Mouse (Mus musculus): Measurements from ENCODE around the gene Ppp1r14d.

Ppp1r14d gene

DNA sequence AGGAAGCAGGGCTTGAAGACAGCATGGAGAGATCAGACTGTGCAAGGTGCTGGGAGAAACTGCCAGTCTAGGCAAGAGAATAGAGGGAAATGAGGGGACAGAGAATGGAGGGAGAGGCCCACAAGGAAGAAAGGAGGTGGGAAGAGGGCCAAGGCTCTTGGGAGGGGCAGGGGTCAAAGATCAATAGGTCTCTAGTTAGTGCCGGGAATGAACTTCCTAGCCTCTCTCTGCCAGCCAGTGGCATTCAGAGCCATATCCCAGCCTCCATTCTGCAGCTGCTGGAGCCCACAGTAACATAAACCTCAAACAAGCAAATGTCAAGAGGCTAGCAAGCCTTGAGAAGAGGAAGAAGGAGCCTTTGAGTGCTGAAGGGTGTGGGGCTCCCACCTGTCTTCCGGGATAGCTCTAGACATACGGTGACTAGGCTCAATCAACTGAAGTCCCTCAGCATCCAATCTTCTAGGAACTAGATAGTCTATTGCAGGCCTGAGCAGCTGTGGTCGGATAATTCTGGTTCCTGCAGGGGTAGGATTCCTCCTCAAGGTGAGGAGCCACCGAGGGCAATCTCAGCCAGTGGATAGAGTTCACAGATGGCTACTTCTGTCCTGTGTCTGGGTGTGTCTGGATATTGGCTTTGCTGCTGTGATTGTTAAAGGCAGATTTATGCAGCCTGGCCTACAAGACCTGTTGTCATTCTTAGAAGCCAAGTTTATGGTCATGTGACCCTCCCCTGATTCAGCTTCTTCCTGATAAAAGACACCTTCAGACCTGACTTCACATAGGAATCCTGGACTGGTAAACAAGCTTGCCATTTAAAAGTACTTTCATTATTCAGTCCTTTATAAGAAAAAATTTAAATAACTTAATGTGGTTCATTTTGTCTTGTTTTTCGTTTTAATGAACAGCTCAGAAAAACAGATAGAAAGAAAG lies at the start of gene Ppp1r14d:
TSS of gene Ppp1r14d (minus strand) at position 132 of the 930 bp plus-strand sequence.
- no peak for DNase-seq (ENCODE audit: low spot score)

DNA sequence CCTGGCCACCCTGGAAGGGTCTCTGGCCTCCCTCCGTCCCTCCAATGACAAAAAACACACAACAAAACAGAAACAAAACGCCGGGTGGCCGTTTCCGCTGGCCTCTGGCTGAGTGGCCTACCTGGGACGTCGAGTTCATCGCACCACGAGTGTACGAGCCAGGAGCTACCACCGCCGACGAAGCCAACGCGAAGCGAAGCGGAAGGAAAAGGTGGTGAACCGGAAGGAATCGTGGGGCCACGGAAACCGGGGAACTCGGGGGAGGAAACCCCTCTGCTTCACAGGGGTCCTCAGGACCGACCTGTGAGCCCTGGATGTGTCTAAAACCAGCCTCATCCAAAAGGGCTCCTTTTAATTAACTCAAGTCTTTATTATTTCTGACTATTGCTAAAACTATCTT lies 48.1 kb upstream of the Ppp1r14d start:
- DNase-seq (ENCODE audit: low spot score): no peak

DNA sequence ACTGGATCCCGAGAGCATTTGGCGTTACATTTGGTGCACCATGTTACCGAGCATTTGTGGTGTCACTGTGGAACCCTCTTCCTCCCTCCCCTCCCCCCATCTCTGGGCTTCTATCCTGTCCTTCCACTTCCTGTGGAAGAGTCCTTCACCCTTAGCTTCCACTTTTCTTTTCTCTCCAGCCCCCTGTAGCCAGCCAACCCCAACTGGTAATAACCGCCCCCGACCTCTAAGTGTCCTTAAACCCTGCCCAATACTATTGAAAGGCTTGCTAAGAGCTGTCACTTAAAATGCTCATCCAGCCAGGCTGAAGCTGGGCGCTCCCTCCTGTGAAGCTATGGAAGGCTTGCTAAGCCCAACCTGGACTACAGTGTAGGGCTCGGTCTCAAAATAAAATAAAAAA lies 47.2 kb upstream of the Ppp1r14d start:
- DNase-seq (ENCODE audit: low spot score): no peak

DNA sequence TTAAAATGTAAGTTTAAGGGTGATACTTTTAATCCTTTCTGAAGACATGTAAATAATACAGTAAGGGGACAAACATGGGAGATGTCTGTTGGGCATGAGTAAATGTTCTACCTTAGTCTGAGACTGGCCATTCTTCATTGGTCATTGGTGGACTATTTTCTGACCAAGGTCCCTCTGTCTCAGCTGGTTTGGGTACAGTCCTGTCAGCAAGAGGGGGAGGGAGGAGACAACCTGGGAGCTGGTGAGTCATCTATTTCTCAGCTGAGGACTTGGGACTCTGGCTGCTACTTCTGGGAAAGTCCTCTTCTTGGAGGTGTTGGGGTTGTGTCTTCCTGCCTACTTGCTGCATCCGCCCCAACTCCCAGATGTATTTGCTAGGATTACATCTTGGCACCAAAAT lies 44.4 kb upstream of the Ppp1r14d start:
- no peak for DNase-seq (ENCODE audit: low spot score)

DNA sequence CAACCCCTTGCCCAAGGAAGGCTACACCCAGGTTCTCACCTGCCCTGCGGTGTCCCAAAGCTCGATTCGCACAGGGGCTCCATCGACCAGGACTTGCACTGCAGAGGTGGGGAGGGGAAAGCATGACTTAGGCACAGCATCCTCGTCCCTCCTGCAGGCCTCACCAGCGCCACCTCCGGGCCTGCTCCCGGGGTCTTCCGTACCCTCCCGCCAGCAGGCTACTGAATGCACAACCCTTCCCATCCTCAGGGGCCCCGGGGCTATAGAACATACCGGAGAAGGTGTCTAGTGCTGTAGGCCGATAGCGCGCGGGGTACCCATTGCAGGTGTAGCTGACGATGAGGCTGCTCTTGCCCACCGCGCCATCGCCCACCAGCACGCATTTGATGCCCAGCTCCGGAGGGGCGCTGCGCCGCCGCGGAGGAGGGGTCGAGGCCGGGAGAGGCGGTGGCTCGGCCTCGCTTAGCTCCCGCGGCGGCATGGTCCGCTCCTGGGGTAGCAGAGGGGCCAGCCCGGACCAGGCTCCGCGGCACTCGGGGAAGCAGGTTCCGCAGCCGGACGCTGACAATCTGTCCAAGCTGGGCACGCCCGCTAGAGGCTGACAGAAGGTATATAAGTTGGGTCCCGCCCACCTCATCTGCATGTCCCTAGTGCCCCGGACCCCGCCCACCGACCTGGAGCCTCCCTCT lies 41.1 kb upstream of the Ppp1r14d start, which contains the start of gene Rhov:
TSS of gene Rhov (minus strand) at position 630 of the 689 bp plus-strand sequence.
- DNase-seq (ENCODE audit: low spot score): peak; percentile 59

DNA sequence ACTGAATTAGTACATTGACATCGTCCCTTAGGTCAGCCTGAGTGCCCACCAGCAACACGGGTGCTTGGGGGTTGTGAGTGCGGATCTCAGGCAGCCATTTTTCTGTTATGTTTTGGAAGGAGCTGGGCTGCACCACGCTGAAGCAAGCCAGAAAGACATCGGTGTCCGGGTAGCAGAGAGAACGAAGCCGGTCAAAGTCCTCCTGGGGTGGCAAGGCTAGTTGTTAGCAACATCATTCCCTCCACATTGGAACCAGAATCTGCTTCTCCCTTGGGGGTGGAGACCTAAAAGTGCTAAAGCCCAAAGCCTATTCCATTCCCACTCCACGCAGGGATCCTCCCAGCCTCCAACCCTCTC lies 40.6 kb upstream of the Ppp1r14d start:
- no peak for DNase-seq (ENCODE audit: low spot score)

DNA sequence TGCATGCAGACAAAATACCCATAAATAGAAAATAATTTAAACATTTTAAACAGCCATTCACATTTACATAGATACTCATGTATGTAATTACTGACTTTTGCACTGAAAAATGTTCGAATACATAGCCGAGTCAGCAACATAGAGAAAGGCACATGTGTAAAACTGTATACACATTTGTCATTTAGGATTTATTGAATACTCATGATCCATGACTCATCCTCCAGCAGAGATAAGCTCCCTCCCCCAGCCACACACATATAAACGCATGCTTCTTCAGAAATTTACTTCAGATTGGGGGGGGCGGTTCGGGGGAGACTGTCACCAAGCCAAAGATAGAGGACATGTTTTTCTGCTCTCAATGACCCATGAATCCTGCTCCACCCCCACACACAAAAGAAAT lies 34.1 kb upstream of the Ppp1r14d start:
- no peak for DNase-seq (ENCODE audit: low spot score)

DNA sequence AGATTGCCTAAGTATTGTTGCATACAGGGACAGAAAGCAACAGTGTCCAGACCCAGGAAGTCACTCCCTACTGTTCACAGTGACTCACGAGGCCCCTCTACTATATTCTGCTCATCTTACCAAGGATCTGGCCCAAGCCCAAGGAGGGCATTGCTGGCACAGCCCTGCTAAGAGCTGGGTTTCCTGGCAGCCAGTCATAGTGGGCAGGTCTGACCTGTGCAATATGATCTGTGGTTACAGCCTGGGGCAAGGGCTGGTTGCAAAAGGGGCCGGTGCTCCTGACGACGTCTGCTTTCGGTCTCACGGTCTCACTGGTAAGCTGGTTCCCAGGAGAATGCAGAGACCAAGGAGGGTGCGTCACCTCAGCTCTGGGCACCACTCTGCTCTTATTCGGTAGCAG lies 33.3 kb upstream of the Ppp1r14d start:
- DNase-seq (ENCODE audit: low spot score): peak; percentile 70

DNA sequence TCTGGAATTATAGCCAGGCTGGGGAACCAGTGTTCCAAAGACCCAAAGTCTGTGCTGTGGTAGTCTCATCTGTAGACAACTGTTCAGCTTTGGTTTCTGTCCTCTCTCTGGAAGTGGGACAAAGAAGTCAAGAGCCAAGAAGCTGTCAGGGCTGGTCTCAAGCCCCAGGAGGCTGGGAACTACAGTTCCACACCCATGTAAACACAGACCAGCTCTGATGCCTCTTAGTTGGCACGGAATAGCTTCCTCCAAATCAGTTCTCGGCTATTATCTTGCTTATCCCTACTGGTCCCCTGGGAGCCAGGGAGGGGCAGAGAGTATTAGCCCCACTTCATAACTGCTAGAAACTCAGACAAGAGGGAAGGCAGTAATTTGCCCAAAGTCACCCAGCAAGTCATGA lies 31.6 kb upstream of the Ppp1r14d start:
- DNase-seq (ENCODE audit: low spot score): no peak

DNA sequence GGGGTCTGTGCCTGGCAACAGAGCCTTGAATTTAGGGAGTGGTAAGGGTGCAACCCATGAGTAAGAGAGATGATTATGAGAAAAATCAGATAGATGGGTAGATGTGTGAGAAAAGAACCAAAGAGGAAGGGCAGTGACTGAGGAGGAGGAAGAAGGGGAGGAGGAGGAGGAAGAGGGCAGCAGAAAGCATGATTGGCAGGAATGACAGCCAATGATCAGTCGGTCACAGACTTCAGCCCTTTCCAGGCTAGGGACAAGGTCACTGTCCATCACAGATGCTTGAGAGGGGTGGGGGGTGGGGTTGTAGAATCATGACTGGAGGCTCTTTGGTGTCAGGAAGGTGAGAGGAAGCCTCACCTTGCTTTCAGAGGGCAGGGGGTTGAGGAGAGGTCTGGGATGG lies 30.8 kb upstream of the Ppp1r14d start:
- DNase-seq (ENCODE audit: low spot score): no peak

DNA sequence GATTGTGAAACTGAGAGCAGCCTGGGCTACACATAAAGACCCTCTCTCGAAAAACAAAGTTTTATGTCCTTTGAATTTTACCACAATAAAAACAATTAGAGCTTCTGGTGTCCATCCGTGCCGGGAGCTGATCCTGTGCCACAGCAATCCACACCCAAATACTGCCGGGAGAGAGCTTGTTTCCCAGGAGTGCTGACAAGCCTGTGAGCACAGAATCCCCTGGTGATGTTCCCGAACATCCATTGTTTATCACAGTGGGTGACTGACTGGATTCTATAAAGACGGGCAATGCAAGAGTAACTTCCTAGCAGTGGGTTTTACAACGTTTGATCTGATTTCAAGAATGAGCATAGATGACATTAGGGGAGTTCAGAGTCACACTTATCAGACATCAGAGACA lies 25.3 kb upstream of the Ppp1r14d start:
- no peak for DNase-seq (ENCODE audit: low spot score)

DNA sequence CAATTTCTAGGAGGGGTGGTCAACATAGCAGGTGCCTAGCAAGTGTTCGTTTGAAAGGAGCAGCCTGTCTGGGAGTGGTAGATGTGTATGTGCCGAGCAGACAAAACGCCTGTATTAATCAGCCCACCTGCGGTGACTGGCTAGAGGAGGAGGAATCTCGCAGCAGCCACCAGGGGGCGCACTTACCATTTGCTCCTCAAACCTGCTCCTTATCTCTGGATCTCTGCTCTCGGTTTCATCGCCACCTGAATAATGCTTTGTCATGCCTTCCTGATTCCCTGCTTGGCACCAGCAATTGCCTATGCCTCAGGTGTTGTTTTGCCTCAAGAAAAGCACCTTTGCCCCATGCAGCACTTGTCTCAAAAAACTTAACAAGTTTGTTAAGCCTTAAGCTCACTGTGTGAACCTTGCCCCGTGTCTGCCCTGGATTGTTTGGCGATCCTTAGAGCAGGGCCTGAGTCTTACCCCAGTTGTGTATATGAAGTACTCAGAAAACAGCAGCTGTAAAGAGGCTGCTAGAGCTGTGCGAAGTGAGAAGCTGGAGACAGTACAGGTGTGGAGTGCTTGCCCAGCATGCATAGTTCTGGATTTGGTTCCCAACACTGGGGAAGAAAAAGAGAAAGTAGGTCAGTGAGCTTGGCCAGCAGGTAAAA lies 21.2 kb upstream of the Ppp1r14d start:
- peak; percentile 81 for DNase-seq (ENCODE audit: low spot score)

DNA sequence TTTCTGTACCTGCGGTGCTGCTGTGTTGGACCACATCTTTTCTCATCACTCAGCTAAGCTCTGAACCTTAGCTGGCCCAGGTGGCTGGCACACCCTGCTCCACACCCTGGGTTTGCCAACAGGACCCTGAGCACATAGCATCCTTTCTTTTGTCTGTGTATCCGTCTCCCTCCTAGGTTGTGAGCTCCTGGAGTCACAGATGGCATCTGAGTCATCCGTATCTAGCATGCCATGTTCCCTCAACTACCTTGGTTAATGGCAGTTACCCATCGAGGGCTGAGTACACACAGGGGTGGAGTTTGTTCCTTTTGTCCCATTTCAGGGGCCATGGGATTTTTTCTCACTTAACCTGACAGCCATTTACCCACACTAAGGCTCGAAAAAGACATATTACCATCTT lies 20.7 kb upstream of the Ppp1r14d start:
- no peak for DNase-seq (ENCODE audit: low spot score)

DNA sequence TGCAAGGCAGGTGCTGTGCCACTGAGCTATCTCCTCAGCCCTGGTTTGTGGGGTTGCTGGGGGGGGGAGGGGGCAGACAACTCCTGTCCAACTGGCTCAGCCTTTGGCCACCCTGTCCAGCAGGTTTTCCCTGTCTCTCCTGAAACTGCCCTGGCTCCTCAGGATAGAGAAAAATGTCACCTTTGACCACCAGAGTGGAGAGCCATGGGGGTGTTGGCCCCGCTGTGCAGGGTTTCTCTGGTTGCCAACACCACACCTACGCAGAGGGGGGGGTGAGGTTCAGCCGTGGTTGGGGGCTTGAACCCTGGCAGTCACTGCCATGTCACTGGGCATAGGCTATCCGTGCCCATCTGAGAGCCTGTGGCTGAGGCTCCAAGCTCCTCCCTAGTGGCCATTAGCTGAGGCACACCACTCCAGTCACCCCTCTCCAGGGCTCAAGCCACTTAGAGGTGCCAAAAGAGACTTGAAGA lies 19.9 kb upstream of the Ppp1r14d start:
- DNase-seq (ENCODE audit: low spot score): no peak

DNA sequence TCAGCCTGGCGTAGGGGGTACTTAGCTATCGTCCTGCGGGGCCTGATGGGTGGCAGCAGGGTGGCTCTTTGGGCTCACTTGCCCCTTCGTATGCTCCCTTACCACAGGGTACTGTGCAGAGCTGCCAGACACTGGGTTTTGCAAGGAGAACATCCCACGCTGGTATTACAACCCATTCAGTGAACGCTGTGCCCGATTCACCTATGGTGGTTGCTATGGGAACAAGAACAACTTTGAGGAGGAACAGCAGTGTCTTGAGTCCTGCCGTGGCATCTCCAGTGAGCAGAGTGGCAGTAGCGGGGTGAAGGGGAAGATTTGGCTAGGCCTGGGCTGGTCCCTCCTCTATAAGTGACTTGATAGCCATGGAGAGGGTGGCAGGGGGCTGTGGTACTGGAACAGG lies 18.2 kb upstream of the Ppp1r14d start:
- DNase-seq (ENCODE audit: low spot score): no peak

DNA sequence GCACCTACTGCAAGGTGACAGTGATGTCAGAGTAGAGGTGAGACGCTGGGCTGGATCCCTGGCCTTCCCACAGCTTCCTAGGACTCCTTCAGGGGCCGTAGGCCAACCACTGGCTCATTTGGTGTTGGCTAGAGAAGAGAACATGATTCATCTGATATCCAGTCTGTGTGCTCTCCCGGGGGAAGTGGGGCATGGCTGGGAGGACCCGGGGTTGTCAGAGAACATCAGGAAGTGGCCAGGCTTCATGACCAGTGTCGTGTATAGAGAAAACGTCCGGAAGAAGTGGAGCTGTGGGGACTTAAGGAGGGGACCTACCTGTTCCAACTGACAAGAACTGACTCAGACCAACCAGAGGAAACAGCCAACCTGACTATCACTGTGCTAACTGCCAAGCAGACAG lies 15.5 kb upstream of the Ppp1r14d start:
- no peak for DNase-seq (ENCODE audit: low spot score)

DNA sequence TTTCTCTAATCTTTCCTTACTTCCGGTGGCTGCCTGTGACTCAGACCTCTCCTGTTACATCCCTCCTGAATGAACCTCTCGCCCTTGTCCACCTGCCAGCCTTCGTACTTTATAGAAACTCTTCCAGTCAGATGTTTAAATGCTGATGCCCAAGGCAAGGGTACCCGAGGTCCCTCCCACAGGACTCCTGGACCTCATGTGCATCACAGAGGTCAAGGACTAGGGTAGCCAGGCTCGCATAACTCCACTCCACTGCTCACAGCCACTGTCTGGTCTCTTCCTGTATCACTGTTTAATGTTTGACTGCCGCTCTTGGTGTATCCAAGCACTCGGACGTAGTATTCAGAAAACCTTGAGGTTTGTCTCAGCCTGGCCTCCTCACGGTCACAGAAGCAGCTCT lies 12.8 kb upstream of the Ppp1r14d start:
- DNase-seq (ENCODE audit: low spot score): no peak

DNA sequence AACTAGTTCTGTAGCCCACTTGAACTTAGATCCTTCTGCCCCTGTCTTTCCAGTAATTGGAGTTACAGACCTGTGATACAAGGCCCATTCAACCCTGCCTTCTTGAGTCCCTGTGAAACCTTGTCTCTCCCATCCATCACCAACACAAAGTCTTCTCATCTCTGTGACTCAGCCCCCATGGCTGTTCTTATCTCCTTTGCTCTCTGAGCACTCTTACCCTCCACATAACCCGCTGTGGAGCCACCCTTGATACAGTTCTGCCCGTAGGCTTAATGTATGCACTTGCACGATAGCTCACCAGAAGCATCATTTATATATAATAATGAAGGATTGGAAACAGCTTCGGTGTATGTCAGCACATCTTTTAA lies 11.1 kb upstream of the Ppp1r14d start:
- DNase-seq (ENCODE audit: low spot score): no peak

DNA sequence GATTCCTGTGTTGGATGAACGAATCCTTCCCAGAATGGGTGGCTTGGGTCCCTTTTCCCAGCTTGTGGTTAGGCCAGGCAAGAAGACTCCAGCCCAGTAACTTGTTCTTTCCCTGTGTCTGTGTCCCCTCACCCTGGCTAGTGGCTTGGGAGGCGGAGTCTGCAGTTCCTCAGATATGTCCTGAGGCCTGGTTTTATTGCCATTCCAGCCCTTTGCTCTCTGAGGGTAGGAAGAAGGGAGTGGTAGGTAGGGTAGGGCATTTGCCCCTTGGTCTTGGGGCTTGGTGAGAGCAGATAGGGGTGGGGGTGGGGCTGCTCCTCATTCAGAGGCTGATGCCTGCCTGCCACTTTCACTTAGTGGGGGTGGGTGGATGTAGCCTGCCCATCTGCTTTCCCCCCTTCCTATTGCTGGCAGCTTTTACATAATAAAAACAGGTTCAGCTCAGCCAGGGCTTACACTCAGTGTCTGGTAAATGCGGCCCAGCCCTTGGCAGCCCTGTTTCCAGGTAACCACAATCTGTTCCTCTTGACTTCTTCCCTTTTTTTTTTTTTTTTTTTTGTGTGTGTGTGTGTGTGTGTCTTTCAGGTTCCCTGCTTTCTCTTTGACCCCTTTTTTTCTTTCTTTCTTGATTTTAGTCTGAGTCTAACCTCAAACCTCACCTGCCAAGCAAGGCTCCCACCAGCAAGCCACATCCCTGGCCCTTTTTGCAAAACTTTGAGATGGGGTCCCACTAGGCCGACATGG lies 10.5 kb upstream of the Ppp1r14d start:
- no peak for DNase-seq (ENCODE audit: low spot score)

DNA sequence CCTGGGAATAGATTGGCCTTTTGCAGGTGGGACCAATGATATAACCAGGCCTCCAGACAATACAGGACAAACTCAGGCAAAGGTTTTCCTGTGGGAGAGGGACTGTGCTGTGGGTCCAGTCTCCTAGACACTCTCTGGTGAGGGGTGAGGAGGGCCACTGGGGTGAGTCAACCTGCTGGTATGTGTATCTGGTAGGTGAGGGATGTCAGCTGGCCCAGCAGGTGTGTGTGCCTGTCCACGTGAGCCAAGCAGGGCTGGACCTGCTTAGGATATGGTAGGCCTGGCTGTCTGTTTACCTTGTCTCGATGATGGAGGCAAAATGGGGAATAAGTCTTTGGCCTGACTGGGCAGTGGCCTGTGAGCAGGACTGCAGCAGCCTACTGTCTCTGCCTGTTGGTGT lies 9.0 kb upstream of the Ppp1r14d start:
- no peak for DNase-seq (ENCODE audit: low spot score)

DNA sequence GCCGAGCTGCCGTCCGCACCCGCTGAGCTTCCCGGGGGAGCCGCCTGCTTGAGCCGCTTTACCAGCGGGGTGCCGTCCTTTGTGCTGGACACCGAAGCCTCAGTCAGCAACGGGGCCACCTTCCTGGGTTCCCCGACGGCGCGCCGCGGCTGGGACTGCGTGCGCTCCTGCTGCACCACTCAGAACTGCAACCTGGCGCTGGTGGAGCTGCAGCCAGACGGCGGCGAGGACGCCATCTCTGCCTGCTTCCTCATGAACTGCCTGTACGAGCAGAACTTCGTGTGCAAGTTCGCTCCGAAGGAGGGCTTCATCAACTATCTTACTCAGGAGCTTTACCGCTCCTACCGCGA lies 8.1 kb upstream of the Ppp1r14d start:
- DNase-seq (ENCODE audit: low spot score): peak; percentile 14

DNA sequence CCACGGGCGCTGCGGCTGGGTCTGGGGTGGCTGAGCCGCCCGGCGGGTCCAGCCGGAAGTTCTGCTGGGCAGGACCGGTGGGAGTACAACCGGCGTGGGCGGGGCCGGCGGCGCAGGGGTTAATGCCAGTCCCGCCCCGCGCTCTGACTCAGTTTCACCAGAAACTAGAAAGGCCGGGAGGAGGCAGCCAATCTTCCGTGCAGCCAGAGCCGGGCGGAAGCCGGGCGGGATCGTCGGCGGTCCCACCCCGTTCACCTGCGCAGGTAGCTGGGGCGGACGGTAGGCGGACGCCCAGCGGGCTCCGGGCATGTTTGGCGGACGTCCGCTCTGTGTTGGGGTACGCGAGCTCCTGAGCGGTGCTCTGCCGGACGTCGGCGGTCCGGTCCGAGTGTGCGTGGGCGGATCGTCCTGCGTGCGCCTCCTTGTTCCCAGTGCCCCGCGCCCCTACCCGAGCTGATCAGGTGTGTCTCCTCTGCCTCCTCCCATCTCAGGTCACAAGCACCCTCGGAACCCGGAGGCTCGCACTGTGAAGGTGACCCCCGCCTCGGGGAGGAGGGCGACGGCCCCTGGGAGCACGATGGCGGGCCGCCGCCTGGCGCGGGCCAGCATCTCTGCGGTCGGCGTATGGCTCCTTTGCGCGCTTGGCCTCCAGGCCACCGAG lies 7.6 kb upstream of the Ppp1r14d start, which contains the start of gene Spint1:
TSS of gene Spint1 (plus strand) at position 153 of the 661 bp plus-strand sequence.
- DNase-seq (ENCODE audit: low spot score): peak; percentile 40
